15 mouse cellular contexts compared by ENCODE assay signal in genomic region chr4:13961303-13961860, GRCm38 (mm10).
"Had no signal": no experiment of that assay in that cellular context is flagged by ENCODE, and none has a peak within 500 bp of the region (broad histone marks: within the 10 kb centered on the region; RNA-seq: fewer than 3 reads in every experiment).

No protein-coding gene starts in this region.

- H3K4me1 ChIP-seq: liver, embryonic 12.5 days; liver, embryonic 15.5 days had no signal

- H3K4me3 ChIP-seq: left cerebral cortex, adult 2 months; limb, embryonic 12.5 days; liver, embryonic 12.5 days; liver, embryonic 15.5 days had no signal

- H3K27ac ChIP-seq: kidney, postnatal 0 days; left cerebral cortex, adult 2 months; limb, embryonic 12.5 days; liver, embryonic 12.5 days; liver, embryonic 15.5 days; macrophage had no signal

- DNase-seq: kidney, adult 18-20 months; kidney, adult 9 months; kidney, postnatal 36 days; layer of hippocampus, postnatal 36 days; liver; lung, adult 18-20 months; midbrain, embryonic 14.5 days; thymus, adult 18-20 months; thymus, postnatal 36 days had no signal

- H3K27me3 ChIP-seq: limb, embryonic 12.5 days; liver, embryonic 12.5 days; liver, embryonic 15.5 days had no signal

- ATAC-seq: liver, embryonic 12.5 days had no signal

- H3K36me3 ChIP-seq: limb, embryonic 12.5 days; liver, embryonic 12.5 days; liver, embryonic 15.5 days had no signal

- H3K9ac ChIP-seq: limb, embryonic 12.5 days; liver, embryonic 12.5 days; liver, embryonic 15.5 days had no signal

- H3K4me2 ChIP-seq: limb, embryonic 12.5 days; liver, embryonic 12.5 days; liver, embryonic 15.5 days had no signal

- H3K9me3 ChIP-seq: limb, embryonic 12.5 days; liver, embryonic 12.5 days; liver, embryonic 15.5 days had no signal
